Mouse (Mus musculus) cerebellum, adult 11 months (tissue): ENCODE data around the gene Irx2.

Experiments
- DNase-seq: peaks from one replicate; pipeline ENCODE4 v3.0.0; 2022

The Irx2 gene

GRCm38 (mm10) chr13:72628462-72628916, at the start of gene Irx2:
TSS of gene Irx2 (plus strand) at chr13:72628820.
- DNase-seq = peak; percentile 27

GRCm38 (mm10) chr13:72581276-72581675, 47.3 kb upstream of the Irx2 start:
- no peak for DNase-seq

GRCm38 (mm10) chr13:72592526-72592925, 36.1 kb upstream of the Irx2 start:
- DNase-seq = no peak

GRCm38 (mm10) chr13:72593310-72593709, 35.3 kb upstream of the Irx2 start:
- no peak for DNase-seq

- DNase-seq = no peak
Measured at GRCm38 (mm10) chr13:72593710-72594111, 34.9 kb upstream of the Irx2 start.

DNA sequence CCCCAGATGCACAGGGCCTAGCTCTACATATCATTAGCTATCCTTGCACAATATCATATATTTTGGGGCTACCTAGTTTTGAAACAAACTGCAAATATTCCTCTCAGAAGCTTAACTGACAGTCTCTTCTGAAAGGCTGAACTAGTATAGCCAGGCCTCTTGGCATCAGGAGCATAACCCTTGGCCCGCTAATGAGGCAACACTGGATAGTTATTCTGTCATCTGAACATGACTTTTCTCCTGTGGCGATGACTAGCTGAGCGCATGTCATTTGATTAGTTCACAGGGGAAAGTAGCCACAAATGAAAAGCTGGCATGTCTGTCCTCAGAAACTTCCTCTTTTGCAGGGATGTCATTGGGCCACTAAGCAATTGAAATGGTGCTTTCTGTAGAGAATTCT, 29.4 kb upstream of the Irx2 start:
- DNase-seq = no peak

- no peak for DNase-seq
Measured at GRCm38 (mm10) chr13:72608706-72609105, 19.9 kb upstream of the Irx2 start.

DNA sequence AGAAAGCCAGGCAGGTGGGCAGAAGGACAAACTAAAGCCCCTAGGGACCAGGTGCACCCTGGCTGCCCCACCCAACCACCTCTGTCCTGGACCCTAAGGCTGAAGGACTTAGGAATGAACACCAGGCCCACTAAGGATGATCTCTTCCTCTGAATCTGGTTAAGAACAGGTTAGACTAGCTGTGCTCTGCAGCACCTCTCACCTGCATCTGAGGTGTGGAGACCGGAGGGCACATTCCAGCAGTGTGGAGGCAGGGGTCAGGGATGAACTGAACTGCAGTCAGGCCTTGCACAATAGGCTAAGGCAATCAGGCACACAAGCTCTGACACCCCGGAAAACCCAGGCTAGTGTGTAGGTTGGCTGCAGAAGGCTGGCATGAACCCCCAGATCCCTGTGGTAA, 18.3 kb upstream of the Irx2 start:
- no peak for DNase-seq

DNA sequence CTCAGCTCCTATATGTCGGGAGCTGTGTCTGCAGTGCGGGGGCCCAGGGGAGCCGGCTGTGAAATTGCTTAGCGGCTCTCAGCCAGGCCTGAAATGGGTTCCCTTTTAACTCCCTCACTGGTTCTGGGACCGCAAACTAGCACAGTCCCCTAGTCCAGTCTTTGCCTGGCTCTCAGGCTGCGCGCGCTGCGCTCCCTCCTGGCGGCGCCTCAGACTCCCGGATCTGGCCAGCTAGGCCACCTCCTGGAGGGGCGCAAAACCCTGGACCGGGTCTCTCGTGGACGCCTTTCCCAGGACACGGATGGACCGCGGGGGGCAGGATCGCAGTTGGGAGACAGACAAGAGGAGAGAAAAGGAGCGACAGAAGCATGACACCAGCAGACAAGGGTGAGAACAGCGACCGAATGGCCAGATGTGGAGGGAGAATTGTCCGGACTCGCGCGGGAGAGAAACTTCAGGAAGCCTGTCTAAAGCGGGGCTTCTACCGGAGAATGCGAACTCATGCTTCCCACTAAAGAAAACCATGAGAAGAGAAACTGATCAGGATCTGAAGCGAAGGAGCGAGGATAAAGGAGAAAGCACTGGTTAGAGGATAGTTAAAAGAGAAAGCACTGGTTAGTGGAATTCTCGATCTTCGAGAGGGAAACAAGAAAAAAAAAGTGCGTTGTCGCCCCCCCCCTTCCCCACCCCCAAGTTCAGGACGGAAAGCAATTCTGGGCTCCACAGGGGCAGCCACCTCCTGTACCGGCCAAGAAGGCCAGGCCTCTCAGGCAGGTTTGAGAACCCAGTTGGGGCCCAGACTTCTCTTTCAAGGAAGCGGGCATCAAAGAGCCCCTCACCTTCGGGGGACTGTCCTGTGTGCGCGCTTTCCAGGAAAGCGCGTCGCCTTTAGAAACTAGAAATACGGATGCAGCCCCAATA, 4.4 kb upstream of the Irx2 start:
- DNase-seq = no peak

DNA sequence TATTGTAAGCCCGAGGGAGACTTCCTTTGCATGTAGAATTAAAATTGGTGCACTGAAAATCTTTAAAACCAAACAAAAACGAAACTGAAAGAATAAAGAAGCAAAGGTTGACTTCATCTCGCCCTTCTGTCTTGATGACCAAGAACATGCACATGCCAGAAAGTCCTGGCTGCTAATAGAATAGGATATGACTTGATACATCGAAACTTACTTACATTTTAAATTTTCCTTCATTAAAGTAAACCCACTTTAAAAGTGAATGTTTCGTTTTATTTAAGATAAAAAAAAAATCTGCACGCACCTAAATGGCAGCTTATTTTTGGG, 3.8 kb upstream of the Irx2 start:
- no peak for DNase-seq

GRCm38 (mm10) chr13:72625236-72625950, 3.2 kb upstream of the Irx2 start:
- DNase-seq = no peak

GRCm38 (mm10) chr13:72627391-72628321, 964 bp upstream of the Irx2 start:
- DNase-seq = no peak

GRCm38 (mm10) chr13:72628935-72629631, 463 bp downstream of the Irx2 start:
- DNase-seq = no peak

- DNase-seq = no peak
Measured at GRCm38 (mm10) chr13:72629806-72630205, 1.2 kb downstream of the Irx2 start.

DNA sequence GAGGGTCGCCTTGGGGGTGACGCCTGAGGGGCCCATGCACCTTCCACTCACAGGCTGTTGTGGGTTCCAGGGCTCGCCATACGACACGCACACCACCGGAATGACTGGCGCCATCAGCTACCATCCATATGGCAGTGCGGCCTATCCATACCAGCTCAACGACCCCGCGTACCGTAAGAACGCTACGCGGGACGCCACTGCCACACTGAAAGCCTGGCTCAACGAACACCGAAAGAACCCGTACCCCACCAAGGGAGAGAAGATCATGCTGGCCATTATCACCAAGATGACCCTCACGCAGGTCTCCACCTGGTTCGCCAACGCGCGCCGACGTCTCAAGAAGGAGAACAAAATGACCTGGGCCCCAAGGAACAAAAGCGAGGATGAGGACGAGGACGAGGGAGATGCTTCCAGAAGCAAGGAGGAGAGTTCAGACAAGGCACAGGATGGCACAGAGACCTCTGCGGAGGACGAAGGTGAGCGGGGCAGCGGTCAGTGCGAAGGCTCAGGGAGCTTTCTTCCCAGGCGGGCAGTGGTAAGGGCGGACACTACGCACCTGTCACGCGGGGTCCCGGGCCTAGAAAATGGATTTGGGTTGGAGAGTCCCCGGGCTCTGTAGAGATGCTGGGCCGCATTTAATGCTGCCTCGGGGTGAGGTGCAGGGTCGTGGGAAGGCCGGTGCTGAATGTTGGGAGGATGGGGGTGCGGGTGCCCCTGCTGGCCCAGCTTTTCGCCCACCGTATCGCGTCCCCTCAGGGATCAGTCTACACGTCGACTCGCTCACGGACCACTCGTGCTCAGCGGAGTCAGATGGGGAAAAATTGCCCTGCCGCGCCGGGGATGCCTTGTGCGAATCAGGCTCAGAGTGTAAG, 2.1 kb downstream of the Irx2 start:
- no peak for DNase-seq

GRCm38 (mm10) chr13:72631373-72632021, 2.9 kb downstream of the Irx2 start:
- no peak for DNase-seq

DNA sequence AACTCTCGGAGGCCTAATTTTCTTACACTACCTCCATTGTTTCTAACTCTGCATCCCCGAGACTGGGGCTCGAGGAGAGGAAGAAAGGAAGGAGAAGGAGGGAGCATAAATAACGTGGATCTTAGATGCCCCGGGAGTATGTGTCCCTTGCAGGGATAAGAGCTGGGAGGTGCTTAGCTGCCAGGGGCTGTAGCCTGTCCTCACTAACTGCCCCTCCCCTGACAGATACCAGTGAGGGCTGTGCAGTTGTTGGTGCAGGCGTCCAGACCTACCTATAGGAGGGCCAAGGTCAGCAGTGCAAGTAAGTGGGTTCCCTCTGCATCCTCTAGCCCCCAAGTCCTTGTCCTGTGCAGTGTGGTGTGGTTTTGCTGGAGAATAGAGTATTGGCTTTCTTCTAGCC, 3.7 kb downstream of the Irx2 start:
- no peak for DNase-seq

DNA sequence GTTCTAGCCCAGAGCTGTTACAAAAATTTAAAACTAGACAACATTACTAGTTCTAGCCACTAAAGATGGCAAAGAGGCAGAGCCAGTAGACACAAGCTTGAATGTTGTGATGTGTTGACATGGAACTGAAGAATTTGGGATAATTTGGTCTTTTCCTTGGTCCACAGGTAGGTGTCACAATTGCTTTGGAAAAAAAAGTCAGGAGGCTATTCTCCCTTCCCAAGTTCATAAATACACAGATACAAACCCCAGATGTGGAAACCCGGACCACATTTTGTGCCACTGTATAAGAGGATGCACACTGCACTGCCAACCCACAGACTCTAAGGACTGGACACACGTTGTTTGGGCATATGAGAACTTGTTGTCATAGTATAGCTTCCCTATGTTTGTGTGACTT, 4.5 kb downstream of the Irx2 start:
- no peak for DNase-seq

DNA sequence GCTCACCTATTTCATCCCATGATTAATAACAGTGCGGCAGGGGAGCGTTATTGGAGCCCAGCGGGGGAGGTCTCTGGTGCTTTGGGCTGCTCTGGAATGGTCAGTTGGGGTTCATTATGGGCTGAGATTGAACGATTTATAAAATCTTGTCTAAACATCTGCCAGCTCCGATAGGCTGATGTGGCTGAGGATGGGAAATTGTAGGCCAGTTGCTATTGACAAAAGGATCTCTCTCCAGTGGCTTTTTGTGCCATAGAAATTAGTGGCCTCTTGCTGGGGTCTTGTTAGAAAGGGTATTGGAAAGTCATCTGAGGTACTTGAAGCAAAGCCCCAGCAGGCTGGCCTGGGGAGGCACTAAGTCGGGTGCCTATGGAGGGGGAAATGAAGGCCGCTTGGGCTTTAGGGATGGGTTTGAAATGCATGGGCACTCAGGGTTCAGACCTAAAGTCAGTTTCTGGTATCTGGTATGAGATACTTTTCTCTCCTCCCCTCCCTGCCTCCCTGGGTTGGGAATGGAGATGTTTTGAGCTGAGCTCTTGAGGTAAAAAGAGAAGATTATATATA, 6.2 kb downstream of the Irx2 start:
- no peak for DNase-seq

DNA sequence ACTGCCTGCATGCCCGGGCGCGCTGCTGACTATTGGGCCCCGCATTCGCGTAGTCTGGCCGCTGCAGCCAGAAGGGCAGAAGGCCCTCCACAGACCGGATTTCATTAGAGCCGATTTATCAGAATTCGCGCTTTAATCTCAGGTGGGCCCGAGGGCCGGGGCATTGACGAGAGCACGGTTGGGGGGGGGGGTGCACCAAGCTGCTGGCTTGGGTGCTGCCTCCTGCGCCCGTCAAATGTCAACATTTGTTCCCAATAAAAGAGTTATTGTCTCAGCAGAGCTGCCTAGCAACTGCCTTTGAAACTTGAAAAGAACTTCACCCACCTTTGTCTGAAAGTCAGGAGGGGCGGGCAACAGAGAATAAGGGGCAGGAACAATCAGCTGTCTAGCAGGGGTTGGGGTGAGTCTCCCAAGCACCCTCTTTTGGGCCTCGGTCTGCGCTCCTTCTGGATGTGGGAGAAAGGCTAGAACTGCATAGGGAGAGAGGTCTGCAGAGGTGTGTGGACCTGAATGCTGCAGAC, 7.8 kb downstream of the Irx2 start:
- no peak for DNase-seq
